Mouse (Mus musculus): ENCODE data around the gene Babam1. TPM values are rescaled to one million over a fixed set of nuclear protein-coding genes. Genes with fewer than 3 reads are reported as not detected.

Gene Babam1
- polyA plus RNA-seq, 1 experiment from 2014 or later, result 82.6 TPM

DNA sequence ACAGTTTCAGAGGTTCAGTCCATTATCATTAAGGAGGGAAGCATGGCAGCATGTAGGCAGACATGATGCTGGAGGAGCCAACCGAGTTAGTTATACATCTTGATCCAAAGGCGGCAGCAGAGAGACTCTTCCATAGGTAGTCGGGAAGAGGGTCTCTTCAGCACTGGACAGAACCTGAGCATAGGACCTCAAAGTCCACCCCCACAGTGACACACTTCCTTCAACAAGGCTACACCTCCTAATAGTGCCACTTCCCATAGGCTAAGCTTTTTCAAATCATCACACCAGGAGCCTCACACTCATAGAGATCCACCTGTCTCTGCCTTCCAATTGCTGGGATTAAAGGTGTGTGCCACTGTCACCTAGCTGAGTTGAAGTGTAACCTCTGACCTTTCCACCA, 40.4 kb downstream of the Babam1 start:
- H3K36me3 ChIP-seq, result no peaks in the 10 kb centered on the region
- ATAC-seq, result no peak
- H3K4me2 ChIP-seq, result no peak overlapping the region
- WGBS (ENCODE audit: insufficient replicate concordance), result 41% methylated on average over 3 of the region's 3 CpGs
- no peaks in the 10 kb centered on the region for H3K4me1 ChIP-seq
- H3K4me3 ChIP-seq, result no peak overlapping the region
- no peak overlapping the region for H3K9ac ChIP-seq
- H3K27ac ChIP-seq, result no peak overlapping the region
- no peaks in the 10 kb centered on the region for H3K9me3 ChIP-seq (replicated peaks)
- H3K27me3 ChIP-seq (replicated peaks), result peaks cover 10% of the 10 kb centered on the region

DNA sequence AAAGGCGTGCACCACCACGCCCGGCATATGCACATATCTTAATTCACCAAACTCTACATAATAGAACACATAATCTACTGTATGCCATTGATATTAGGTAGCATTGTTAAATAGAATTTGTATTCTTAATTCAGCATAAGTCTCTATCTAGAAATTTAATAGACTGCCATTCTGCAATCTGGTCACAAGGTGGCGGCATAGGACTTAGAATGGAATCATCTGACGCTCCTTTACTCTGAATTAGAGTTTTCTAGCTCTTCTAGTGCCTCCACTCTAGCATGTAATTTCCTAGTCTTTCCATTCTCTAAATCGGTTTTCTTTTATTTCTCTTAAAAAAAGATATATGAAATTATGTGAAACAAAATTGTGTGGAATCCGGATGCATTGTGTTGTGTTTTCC, 44.7 kb downstream of the Babam1 start:
- Histone ChIP-seq H3K4me2 (no peak overlapping the region), H3K36me3 (no peaks in the 10 kb centered on the region), H3K9ac (no peak overlapping the region), H3K27ac (no peak overlapping the region), H3K4me1 (no peaks in the 10 kb centered on the region), H3K9me3 (replicated peaks) (no peaks in the 10 kb centered on the region), H3K27me3 (replicated peaks) (peaks cover 27% of the 10 kb centered on the region), H3K4me3 (no peak overlapping the region)
- no peak for ATAC-seq
- under 1% methylated on average over 7 of the region's 7 CpGs for WGBS (ENCODE audit: insufficient replicate concordance)

DNA sequence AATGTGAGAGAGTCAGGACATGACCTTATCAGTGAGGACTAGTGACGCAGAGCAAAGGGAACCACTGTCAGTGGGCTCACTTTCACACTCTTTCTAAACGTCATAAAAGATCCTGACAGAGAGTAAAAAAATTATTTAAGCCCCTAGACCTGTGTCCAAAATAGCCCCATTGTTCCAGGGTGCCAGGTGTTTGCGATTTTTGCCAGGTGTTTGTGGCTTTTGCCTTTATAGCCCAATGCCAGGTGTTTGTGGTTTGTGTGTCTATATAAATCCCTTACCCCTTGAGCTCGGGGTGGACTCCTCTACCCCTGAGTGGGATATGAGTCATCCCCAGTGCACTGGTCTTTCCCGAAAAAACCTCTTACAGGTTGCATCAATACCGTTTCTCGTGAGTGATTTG, 48.4 kb downstream of the Babam1 start:
- 61% methylated on average over 7 of the region's 7 CpGs for WGBS (ENCODE audit: insufficient replicate concordance)
- H3K36me3 ChIP-seq, result no peaks in the 10 kb centered on the region

GRCm38 (mm10) chr8:71451337-71451736, 54.7 kb downstream of the Babam1 start:
- ATAC-seq, result no peak
- Histone ChIP-seq H3K4me3 (no peak overlapping the region), H3K4me2 (no peak overlapping the region), H3K4me1 (no peaks in the 10 kb centered on the region), H3K36me3 (no peaks in the 10 kb centered on the region), H3K9ac (no peak overlapping the region), H3K9me3 (replicated peaks) (no peaks in the 10 kb centered on the region), H3K27me3 (replicated peaks) (peaks cover 37% of the 10 kb centered on the region), H3K27ac (no peak overlapping the region)
- 59% methylated on average over 4 of the region's 4 CpGs for WGBS (ENCODE audit: insufficient replicate concordance)

More for the DNA sequence above, 48.4 kb downstream of the Babam1 start:
- Histone ChIP-seq H3K27me3 (replicated peaks) (peaks cover 28% of the 10 kb centered on the region), H3K27ac (no peak overlapping the region), H3K9me3 (replicated peaks) (no peaks in the 10 kb centered on the region), H3K4me1 (no peaks in the 10 kb centered on the region), H3K4me3 (no peak overlapping the region), H3K9ac (no peak overlapping the region), H3K4me2 (no peak overlapping the region)
- no peak for ATAC-seq

DNA sequence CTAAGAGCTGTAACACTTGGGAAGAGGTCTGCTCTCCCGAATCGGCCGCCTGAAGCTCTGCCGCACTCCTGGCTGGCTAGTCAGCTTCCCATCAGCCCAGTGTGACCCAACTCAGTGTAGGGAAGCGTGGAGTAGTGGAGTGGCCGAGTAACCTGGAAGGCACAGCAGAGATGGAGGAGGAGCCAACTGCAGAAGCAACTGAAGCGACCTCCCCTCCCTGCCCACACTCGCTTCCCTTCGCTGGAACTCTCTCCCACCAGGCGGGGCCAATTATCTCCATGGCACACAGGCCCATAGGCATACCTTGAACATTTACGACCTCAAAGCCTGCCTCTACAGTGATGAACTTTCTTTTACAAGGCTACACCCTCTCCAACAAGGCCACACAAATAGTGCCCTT, 55.1 kb downstream of the Babam1 start:
- no peak overlapping the region for H3K4me2 ChIP-seq
- H3K27me3 ChIP-seq (replicated peaks), result peaks cover 42% of the 10 kb centered on the region
- no peaks in the 10 kb centered on the region for H3K36me3 ChIP-seq
- no peak overlapping the region for H3K9ac ChIP-seq
- H3K27ac ChIP-seq, result no peak overlapping the region
- H3K9me3 ChIP-seq (replicated peaks), result no peaks in the 10 kb centered on the region
- WGBS (ENCODE audit: insufficient replicate concordance), result 37% methylated on average over 11 of the region's 11 CpGs
- ATAC-seq, result no peak
- H3K4me1 ChIP-seq, result peaks cover 2% of the 10 kb centered on the region
- no peak overlapping the region for H3K4me3 ChIP-seq

DNA sequence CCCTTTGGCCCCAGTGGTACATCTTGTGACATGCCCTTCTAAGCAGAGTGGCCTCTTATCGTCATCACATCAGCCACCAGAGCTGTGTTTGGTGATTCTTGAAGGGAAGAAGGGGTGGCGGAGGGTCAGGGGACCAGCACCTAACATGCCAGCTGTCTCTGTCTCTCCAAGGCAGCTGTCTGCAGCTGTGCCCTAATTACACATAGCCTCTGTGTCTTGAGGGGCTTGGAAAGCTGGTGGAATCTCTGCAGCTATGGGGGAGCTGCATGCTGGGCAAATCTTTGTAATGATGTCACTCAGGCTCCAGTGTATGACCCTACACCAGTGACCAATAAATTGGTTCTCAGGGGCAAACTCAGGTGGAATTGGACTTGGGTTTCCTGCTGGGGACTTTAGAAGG, 56.0 kb downstream of the Babam1 start:
- ATAC-seq, result no peak
- H3K4me2 ChIP-seq, result no peak overlapping the region
- H3K4me3 ChIP-seq, result no peak overlapping the region
- H3K9me3 ChIP-seq (replicated peaks), result no peaks in the 10 kb centered on the region
- peaks cover 41% of the 10 kb centered on the region for H3K27me3 ChIP-seq (replicated peaks)
- peaks cover 11% of the 10 kb centered on the region for H3K4me1 ChIP-seq
- H3K36me3 ChIP-seq, result peaks cover 4% of the 10 kb centered on the region; the same call in 1 of the 2 replicates
- H3K27ac ChIP-seq, result no peak overlapping the region
- no peak overlapping the region for H3K9ac ChIP-seq
- 60% methylated on average over 2 of the region's 2 CpGs for WGBS (ENCODE audit: insufficient replicate concordance)

Other genes with a start within 250 kb of the Babam1 start
- gene Myo9b, start 124.1 kb upstream of the Babam1 start, polyA plus RNA-seq (2016; fragmentation: Nextera tagmentation; extraction: Ambion mirVana), result 13.5 and 13.8 TPM in 2 replicates
- 60.1 and 62.8 TPM in 2 replicates for gene Haus8, start 123.9 kb upstream of the Babam1 start, polyA plus RNA-seq (2016; fragmentation: Nextera tagmentation; extraction: Ambion mirVana)
- gene Use1, start 30.0 kb upstream of the Babam1 start, polyA plus RNA-seq (2016; fragmentation: Nextera tagmentation; extraction: Ambion mirVana), result 60.2 and 61.1 TPM in 2 replicates
- gene Ocel1, start 25.6 kb upstream of the Babam1 start, polyA plus RNA-seq (2016; fragmentation: Nextera tagmentation; extraction: Ambion mirVana), result 6.8 and 6.9 TPM in 2 replicates
- gene Nr2f6, start 14.9 kb upstream of the Babam1 start, polyA plus RNA-seq (2016; fragmentation: Nextera tagmentation; extraction: Ambion mirVana), result 35.3 and 38.8 TPM in 2 replicates
- 3.6 and 4.0 TPM in 2 replicates for gene Ushbp1, start 1.1 kb upstream of the Babam1 start, polyA plus RNA-seq (2016; fragmentation: Nextera tagmentation; extraction: Ambion mirVana)
- 57.9 and 58.3 TPM in 2 replicates for gene Ankle1, start 9.1 kb downstream of the Babam1 start, polyA plus RNA-seq (2016; fragmentation: Nextera tagmentation; extraction: Ambion mirVana)
- gene Abhd8, start 66.8 kb downstream of the Babam1 start, polyA plus RNA-seq (2016; fragmentation: Nextera tagmentation; extraction: Ambion mirVana), result 16.0 and 17.4 TPM in 2 replicates
- gene Mrpl34, start 68.1 kb downstream of the Babam1 start, polyA plus RNA-seq (2016; fragmentation: Nextera tagmentation; extraction: Ambion mirVana), result 168 and 173 TPM in 2 replicates
- 60.6 and 63.1 TPM in 2 replicates for gene Dda1, start 72.3 kb downstream of the Babam1 start, polyA plus RNA-seq (2016; fragmentation: Nextera tagmentation; extraction: Ambion mirVana)
- gene Ano8, start 89.1 kb downstream of the Babam1 start, polyA plus RNA-seq (2016; fragmentation: Nextera tagmentation; extraction: Ambion mirVana), result 1.2 TPM in 2 replicates
- gene Gtpbp3, start 91.2 kb downstream of the Babam1 start, polyA plus RNA-seq (2016; fragmentation: Nextera tagmentation; extraction: Ambion mirVana), result 9.3 and 9.6 TPM in 2 replicates
- 44.8 and 46.7 TPM in 2 replicates for gene Plvap, start 114.9 kb downstream of the Babam1 start, polyA plus RNA-seq (2016; fragmentation: Nextera tagmentation; extraction: Ambion mirVana)
- gene Ccdc194, start 128.8 kb downstream of the Babam1 start, polyA plus RNA-seq (2016; fragmentation: Nextera tagmentation; extraction: Ambion mirVana), result 0.30 and 0.57 TPM in 2 replicates
- 28.7 and 29.4 TPM in 2 replicates for gene Bst2, start 140.6 kb downstream of the Babam1 start, polyA plus RNA-seq (2016; fragmentation: Nextera tagmentation; extraction: Ambion mirVana)
- 39.2 and 42.7 TPM in 2 replicates for gene Mvb12a, start 146.1 kb downstream of the Babam1 start, polyA plus RNA-seq (2016; fragmentation: Nextera tagmentation; extraction: Ambion mirVana)
- 0.61 and 0.75 TPM in 2 replicates for gene Tmem221, start 162.0 kb downstream of the Babam1 start, polyA plus RNA-seq (2016; fragmentation: Nextera tagmentation; extraction: Ambion mirVana)
- 0.32 and 0.36 TPM in 2 replicates for gene Nxnl1, start 169.7 kb downstream of the Babam1 start, polyA plus RNA-seq (2016; fragmentation: Nextera tagmentation; extraction: Ambion mirVana)
- gene Slc27a1, start 172.0 kb downstream of the Babam1 start, polyA plus RNA-seq (2016; fragmentation: Nextera tagmentation; extraction: Ambion mirVana), result 4.1 and 4.4 TPM in 2 replicates
- gene Pgls, start 195.3 kb downstream of the Babam1 start, polyA plus RNA-seq (2016; fragmentation: Nextera tagmentation; extraction: Ambion mirVana), result 138 and 144 TPM in 2 replicates
- gene Fam129c, start 200.8 kb downstream of the Babam1 start, polyA plus RNA-seq (2016; fragmentation: Nextera tagmentation; extraction: Ambion mirVana), result 1.3 and 2.3 TPM in 2 replicates
- 29.0 and 30.1 TPM in 2 replicates for gene Colgalt1, start 214.1 kb downstream of the Babam1 start, polyA plus RNA-seq (2016; fragmentation: Nextera tagmentation; extraction: Ambion mirVana)

All from liver, embryonic 12.5 days (tissue).